Mouse (Mus musculus): ENCODE results near the gene Sv2a.
A peak's percentile ranks its signal among the peaks of the same experiment; 100 is the strongest.
"Not testable (repeated sequence)": the region's sequence is repeated elsewhere in the genome, so short reads cannot be mapped to it uniquely, and the experiment has no call there.

Sv2a gene

DNA sequence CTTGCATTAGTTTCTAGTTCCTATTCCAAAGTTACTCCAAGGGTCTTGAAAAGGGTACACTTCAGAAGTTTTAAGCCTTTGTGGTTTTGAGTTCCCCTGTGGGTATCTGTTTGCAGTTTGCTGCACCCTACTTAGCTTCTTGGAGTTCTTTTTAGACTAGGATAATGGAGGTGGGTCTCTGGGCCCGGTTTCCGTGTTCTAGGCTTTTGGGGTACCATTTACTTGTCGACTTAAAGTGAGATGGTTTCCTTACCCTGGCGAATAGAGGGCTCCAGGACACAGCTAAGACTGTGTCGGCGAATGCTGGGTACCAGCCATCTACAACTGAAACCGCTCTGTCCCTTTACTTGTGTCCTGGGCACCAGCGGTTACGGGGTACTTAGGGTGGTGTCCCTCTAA, 40.7 kb downstream of the Sv2a start:
- no peak for DNase-seq

DNA sequence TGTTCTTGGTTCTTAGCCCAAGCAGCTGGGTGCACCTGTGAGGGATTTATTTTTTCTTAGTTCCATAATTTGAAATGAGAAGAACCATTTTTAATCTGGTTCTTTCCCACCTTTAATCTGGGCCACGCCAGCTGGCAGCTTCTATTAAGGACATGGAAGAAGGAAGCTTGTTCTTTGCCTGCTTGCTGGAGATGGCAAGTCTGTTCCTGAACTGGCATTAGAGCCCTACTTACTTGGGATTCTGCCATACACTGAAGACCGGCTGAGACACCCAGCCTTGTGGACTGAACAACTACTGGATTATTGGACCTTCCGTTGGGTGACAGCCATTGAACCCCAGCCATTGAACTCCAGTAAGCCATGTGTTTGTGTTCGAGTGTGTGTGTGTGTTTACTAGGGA, 41.8 kb downstream of the Sv2a start:
- DNase-seq = no peak

DNA sequence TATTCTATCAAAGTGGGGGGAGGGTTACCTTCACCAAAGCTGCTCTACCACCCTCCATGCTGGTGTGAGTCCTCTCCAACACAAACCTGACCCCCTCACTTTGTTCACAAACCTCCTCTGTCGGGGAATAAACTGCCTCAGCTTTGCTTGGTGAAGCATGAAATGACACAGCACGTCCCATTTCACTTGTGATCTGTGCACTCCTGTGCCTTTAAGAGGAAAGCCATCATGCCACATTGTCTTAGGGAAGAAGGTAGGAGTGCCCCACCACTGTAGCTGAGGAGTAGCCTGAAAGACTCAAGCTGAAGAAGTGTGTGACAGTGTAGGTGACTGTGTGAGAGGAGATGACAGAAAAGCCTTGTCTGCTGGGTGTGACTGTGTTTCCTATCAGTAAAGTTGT, 44.5 kb downstream of the Sv2a start:
- no peak for DNase-seq

DNA sequence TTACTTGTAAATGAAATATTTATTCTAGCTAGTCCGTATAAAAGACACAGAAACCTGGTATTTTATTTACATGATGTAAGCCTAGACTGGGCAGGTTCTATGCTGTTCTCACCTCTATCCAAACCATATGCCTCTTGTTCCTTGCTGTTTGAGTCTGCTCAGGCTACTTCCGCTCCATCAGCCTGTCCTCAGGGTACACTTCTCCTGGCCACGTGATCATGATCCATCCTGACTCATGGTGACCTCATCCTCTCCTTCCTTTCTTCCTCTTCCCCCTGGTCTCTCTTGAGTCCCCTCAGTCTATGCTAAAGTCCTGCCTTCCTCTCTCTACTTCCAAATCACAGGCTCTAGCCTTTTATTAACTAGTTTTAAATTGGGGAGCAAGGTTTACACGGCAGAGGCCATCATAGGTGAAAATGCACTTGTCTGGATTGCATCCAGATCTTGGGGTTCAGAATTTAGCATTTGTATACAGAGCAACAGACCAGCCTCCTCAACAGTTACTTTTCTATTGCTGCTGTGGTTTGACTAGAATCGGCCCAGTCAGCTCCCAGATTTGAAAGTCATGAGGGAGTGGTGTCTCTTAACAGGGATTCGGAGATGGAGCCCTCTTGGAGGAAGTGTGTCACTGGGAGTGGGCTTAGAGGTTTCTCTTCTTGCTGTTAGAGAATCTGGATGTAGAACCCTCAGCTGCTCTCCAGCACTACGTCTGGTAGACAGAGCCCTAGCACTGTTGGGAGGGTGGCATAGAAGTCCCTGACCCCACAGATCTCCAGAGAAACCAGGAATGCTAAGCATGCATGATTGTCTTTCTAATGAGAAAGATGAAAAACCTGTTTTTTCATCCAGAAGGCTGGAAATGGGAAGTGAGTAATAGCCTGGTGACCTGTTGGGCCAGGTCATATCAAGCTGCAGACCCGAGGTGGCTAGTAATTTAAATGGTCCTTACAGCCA, 46.0 kb downstream of the Sv2a start:
- DNase-seq = peak; percentile 70

DNA sequence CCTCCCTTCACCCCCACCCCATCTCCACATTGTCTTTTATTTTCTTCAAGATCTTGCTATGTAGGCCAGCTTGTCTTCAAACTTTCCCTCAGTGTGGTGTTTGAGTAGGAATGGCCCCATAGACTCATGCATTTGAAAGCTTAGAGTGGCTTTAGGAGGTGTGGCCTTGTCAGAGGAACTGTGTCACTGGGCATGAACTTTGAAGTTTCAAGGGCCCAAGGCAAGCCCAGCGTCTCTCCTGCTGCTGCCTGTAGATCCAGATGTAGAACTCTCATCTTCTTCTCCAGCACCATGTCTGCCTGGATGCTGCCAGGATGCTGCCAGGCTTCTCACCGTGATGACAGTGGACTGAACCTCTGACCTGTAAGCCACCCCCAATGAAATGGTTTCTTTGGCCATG, 47.9 kb downstream of the Sv2a start:
- DNase-seq = no peak

DNA sequence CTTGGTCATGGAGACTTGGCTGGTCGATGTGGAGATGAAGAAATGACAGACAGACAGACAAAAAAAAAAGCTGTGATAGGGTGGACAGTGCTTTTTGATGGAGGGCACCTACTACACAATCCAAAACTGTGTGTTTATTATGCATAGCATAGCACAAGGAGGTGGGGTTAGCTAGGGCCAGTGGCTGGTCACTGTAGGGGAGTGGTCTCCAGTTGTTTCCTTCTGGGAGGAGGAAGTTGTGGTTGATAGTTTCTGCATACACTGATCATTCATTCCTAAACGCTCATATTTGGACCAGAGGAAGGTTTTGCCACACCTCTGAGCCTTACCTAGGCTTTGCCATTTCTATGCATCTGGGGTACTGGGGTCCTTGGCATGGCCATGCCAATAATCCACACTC, 49.5 kb downstream of the Sv2a start:
- DNase-seq = no peak

DNA sequence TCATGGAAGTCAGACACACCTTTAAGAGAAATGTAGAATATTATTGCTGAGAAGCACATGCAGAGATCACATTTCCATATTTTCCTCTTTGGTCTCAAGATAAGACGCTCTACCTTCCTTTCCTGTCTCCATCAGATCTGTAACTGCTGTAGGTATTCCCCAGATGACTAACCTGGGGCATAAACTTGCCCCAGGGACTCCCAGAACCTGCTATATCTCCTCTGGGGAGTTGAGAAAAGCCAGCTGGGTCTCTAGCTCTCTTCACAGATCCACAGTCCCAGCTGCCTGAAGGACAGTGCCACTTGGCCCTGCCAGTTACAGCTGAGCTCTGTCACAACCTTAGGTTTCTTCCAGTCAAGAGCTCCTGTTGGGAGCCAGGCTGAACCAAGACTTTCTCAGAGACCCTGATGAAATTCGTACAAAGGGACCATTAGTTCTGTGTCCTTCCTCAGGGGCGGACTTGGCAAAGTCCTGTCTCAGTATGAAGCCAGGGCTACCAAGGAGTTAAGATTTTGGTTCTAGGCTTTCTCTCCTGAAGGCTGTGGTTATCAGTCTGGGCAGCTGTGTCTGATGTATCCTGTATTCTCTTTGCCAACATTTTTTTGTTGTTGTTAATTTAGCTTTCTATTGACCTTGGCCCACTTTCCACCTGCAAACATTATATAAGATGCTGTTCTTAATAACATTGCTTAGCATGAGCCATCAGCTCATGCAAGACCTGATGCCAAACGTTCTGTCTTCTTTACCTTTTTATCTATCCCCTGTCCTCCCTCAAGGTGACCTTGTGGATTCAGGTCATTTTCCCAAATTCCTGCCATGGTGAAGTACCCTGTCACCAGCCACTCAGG, 50.2 kb downstream of the Sv2a start:
- DNase-seq = no peak

DNA sequence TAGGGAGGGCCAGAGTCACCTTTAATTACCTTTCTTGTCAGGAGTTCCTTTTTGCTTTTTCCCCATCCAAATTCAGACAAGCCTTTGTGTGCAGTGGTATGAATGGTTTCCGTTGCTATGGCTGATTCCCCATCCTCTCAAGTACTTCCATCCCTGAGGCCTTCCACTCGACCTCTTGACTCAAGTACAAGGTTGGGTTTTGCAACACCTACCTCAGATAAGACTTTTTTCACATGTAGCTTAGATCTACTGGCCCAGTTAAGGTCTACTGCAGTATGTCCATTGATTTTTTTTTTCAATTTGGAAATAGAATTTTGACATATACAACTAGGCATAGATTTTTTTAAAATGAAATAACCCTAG, 50.8 kb downstream of the Sv2a start:
- DNase-seq = peak; percentile 81

DNA sequence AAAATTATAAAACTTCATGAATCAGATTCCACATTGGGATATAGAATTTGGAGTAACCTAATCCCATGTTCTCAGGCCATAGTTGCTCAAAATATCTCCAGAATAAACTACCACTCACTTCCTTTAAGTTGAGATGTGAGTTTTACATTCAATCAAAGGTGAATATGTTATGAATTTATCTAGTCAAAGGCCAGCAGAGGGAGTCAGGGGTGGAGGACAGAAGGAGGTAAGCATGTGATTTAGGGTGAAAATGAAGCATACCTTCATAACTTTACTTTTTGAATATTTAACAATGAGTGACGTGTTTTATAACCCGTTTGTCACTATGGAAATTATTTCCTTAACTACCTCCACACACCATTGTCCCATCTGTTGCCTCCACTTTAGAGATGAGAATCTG, 54.0 kb downstream of the Sv2a start:
- no peak for DNase-seq

DNA sequence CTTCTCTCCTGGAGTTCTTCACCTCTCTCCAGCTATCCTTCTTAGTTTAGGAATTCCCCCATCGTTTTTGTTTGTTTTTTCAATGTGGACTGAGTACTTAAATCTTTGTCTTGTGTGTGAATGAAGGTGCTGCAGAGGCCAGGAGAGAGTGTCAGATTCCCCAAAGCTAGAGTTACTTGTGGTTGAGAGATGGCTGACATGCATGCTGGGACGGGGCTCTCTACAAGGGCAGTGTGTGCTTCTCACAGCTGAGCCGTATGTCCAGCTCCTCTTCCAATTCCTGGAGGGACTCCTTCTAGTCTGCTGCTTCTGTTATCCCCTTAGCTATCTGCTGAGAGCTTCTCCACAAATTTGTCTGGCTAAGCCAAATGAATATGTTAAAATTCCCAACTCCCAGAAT, 54.9 kb downstream of the Sv2a start:
- no peak for DNase-seq

DNA sequence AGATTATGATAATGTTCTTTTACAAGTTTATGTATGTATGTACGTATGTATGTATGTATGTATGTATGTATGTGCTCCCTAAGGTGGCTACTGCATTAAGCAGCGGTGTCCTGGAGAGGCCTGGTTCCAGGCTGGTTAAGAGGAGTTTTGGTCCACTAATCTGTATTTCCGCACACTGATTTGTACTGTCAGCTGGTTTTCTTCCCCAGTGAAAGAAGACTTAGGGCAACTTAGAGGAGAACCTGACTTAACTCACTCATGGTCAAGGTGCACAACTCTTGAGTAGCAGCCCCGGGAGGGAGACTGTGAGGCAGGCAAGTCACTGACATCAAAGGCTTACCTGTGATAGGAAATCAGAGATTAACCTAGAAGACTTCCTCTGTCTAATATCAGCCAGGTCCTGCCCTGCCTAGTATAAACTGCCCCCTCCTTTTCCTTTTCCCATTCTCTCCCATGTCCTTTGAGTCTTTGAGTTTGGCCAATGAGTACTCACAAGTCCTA, 55.9 kb downstream of the Sv2a start:
- no peak for DNase-seq

DNA sequence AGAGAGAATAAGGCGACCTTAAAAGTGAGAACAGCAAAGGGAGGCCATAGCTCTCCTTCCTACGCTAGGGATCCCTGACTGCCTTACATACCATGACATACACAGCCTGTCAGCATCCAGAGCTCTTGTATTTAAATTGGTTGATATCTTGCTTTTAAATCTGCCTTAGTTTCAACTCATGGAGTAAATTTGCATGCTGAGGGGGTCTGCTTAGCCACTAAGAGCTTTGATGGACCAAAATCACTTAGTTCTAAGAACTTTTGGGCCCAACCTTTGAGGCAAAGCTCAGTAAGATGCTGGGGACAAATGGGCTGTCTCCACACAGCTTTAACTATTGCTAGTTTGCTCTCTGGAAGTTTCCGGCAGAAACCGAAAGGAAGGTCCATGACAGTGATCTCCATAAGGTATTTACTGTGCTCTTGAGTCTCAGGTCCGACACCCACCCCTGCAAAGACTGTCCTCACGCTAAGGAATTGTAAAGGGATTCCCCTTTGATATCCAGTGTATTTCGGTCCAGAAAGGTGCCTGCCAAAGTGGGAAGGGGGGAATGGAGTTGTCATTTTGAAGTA, 56.5 kb downstream of the Sv2a start:
- DNase-seq = no peak

DNA sequence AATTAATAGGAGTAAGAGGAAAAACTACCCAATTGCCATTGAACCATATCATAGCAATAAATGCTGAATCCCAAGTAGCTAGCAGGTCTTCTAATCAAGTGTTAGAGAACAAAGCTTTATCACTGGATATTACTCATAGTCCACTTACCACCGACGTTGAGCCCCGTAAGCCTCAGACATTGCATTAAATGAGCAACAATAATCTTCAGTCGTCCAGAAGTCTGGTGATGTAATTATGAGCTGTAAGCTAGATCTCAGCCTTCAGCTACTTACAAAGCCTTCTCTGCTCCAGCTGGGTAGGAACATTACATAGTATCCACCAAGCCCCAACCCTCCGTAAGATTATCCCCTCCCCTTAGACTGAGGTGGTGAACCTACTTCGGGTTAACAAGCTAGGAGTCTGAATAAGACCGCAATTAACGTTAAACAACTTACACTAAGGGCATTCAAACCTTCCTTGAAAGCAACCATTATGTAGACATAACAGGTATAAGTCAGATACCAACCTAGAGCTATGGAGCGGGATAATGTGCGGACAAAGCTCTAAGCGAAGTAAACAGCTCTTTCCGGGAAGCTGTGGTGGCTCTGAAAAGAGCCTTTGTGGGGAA, 57.1 kb downstream of the Sv2a start:
- DNase-seq = no peak

DNA sequence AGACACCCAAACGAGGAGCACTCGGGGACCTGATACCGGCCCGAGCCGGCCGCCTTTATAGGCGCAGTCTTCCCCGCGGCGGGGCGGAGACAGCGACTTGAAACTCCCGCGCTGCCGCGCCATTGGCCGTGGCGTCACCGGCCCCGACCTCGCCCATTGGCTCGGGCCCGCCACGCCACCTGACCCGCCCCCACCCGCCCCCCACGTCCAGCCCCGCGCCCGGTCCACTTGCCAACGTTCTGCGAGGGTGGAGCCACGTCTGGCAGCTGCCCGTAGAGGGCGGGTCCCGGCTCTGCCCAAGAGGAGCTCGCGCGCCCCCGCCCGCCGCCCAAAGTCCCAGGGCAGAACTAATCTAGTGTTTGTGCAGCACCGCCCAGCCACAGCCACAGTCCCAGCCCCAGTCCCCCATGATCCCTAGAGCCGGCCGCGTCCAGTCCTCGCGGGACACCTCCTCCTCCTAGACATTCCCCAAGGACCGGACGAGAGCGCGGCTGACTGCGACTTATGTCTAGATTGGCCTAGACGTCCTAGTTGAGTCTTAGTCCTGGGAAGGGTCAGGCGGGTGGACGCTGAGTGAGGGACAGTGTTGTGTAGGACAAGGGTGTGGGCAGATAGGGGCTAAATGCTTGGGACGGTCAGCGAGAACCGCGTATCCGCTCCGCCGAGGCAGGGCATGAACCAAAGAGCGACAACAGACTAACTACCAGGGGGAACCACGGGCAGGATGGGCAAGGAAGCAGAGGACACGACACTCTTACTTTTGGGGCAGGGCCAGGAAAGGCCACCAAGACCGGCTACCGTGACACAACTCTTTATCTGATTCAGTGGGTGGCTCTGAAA, 58.2 kb downstream of the Sv2a start, which contains the start of gene Hist2h3c2:
Hist2h3c2 (minus strand) TSS at position 174 of the 840 bp plus-strand sequence.
- not testable (repeated sequence) for DNase-seq

DNA sequence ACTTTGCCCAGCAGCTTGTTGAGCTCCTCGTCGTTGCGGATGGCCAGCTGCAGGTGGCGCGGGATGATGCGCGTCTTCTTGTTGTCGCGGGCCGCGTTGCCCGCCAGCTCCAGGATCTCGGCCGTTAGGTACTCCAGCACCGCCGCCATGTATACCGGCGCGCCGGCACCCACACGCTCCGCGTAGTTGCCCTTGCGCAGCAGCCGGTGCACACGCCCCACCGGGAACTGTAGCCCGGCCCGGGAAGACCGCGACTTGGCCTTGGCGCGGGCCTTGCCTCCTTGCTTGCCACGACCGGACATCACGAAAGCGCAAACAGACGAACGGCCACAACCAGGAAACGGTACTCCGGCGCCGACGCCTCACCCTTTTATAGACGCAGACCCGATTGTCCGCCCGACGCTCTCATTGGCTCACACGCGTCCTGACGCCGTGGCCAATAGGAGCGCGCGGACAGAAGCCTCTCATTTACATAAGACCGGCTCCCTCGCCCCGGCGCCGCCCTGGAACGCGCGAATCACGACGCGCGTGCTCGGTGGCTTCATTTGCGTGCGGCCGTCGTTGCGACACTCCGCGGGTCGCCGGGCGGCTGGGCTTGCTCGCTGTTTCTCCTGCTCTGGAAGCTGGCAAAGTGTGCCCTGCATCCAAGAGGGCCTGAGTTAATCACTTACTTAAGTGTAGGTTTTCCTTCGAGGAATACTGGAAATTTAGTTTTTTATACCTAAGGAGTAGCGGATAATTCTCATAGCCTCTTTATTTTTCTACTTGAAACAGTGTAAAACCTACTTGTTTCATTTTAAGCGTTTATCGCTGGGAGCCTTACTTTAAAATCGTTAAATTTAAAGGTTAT, 59.2 kb downstream of the Sv2a start, which contains the start of gene Hist2h2aa2:
Hist2h2aa2 (minus strand) TSS at position 328 of the 850 bp plus-strand sequence.
- peak; percentile 98 for DNase-seq

DNA sequence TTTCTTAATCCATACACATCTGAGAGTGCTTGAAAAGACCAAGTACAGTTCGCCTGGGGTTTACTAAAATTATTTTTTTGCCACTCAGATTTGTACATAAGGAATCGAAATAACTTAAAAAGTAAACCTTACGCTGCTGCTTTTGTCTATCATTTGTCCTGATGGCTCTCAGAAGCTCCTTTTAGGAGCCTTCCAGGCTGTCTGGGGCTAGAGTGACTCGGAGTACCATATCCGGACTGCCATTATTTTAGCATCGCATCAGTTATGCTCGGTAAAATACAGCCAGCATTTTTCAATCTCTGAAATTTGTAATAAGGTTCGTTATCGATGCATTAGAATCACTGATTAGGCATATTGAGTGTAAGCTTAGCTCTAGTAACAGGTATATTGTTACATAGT, 59.8 kb downstream of the Sv2a start:
- DNase-seq = no peak

DNA sequence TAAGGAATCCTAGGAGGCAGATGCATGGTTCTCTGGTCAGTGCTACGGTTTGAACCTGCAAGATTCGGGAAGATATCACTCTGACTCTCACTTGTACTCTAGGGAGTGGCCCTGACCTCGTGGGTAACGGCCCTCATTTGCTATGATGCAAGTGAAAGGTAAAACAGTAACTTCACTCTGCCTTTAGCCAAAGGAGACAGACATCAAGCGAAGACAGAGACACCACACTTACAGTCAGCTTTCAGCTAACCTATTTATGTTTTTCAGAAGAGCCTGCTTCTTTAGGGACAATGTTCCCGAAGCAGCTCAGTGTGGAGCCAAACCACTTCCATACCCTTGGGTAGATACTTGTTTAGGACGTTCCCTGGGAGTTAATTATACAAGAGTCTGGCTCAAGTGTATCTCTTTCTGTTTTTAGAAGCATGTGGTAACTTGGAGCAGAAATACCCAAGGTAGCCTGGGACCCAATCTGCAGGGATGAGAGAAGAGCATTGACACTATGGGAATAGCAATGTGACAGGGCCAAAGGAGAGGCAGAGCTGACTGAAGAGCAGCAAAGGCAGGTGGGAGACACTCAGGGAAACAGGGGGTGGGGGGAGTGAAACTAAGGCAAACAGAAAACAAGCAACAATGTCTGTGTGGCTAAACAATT, 63.1 kb downstream of the Sv2a start:
- DNase-seq = no peak

Measured in lung, postnatal 36 days (tissue).